Mouse (Mus musculus) CD4-positive, CD25-positive, alpha-beta regulatory T cell, adult 9 weeks (primary cell): Measurements from ENCODE around the gene Mfsd14b. TPM values are rescaled to one million over a fixed set of nuclear protein-coding genes. Genes with fewer than 3 reads are reported as not detected.

Source experiments
- polyA plus RNA-seq: library from polyadenylated mRNA; unstranded; fragments of 100-300 nt; shearing (Covaris generic); gene quantifications from one replicate; pipeline ENCODE4 v1.2.1, GENCODE M21; 2017

The Mfsd14b gene
- 15.3 TPM for polyA plus RNA-seq

GRCm38 (mm10) chr13:65112459-65113110, at the start of gene Mfsd14b:
TSS of gene Mfsd14b (minus strand) at chr13:65112975.

GRCm38 (mm10) chr13:65149940-65150339, 37.2 kb upstream of the Mfsd14b start, which contains the start of gene Olfr466:
TSS of gene Olfr466 (plus strand) at chr13:65150240.

GRCm38 (mm10) chr13:65137789-65138188, 25.0 kb upstream of the Mfsd14b start, which contains the start of gene Olfr465-ps1:
TSS of gene Olfr465-ps1 (plus strand) at chr13:65138089.

GRCm38 (mm10) chr13:65052660-65053059, 60.1 kb downstream of the Mfsd14b start, which contains the start of gene Prss47:
TSS of gene Prss47 (minus strand) at chr13:65052760.

GRCm38 (mm10) chr13:65032758-65033157, 80.0 kb downstream of the Mfsd14b start, which contains the start of gene Spata31d1c:
TSS of gene Spata31d1c (plus strand) at chr13:65033058.

Other genes starting within 250 kb of the Mfsd14b start
- not detected for gene Cntnap3, start 209.0 kb downstream of the Mfsd14b start, polyA plus RNA-seq
- not detected for gene Spata31, start 195.6 kb downstream of the Mfsd14b start, polyA plus RNA-seq
- gene Spata31d1c, start 79.9 kb downstream of the Mfsd14b start, polyA plus RNA-seq, result not detected
- gene Prss47, start 60.2 kb downstream of the Mfsd14b start, polyA plus RNA-seq, result not detected
- gene Olfr465-ps1, start 25.1 kb upstream of the Mfsd14b start, polyA plus RNA-seq, result not detected
- gene Olfr466, start 37.3 kb upstream of the Mfsd14b start, polyA plus RNA-seq, result not detected
- gene Nlrp4f, start 93.0 kb upstream of the Mfsd14b start, polyA plus RNA-seq, result not detected
- gene Gm10775, start 146.6 kb upstream of the Mfsd14b start, polyA plus RNA-seq, result not detected
- 16.6 TPM for gene Zfp369, start 165.8 kb upstream of the Mfsd14b start, polyA plus RNA-seq